Mouse (Mus musculus) MEL (cell line): ENCODE measurements around the gene Rundc1.

Experiments used
- NELFE ChIP-seq: IDR thresholded peaks from 2 replicates; pipeline ENCODE4 v1.6.1; 2011; ENCODE audit warnings: low read depth, low read length, improper control_type of control experiment
- POLR2A ChIP-seq, 2 experiments: IDR thresholded peaks; 2 replicates each; pipeline ENCODE4 v1.6.1; 2011 to 2012; ENCODE audit warnings: low read length in 2 of 2, mild to moderate bottlenecking in 2 of 2, control low read depth in 1 of 2, improper control_type of control experiment in 1 of 2, low read depth in 1 of 2, moderate library complexity in 1 of 2; ENCODE audit not compliant: control insufficient read depth in 1 of 2, insufficient read depth in 1 of 2, poor library complexity in 1 of 2

DNA sequence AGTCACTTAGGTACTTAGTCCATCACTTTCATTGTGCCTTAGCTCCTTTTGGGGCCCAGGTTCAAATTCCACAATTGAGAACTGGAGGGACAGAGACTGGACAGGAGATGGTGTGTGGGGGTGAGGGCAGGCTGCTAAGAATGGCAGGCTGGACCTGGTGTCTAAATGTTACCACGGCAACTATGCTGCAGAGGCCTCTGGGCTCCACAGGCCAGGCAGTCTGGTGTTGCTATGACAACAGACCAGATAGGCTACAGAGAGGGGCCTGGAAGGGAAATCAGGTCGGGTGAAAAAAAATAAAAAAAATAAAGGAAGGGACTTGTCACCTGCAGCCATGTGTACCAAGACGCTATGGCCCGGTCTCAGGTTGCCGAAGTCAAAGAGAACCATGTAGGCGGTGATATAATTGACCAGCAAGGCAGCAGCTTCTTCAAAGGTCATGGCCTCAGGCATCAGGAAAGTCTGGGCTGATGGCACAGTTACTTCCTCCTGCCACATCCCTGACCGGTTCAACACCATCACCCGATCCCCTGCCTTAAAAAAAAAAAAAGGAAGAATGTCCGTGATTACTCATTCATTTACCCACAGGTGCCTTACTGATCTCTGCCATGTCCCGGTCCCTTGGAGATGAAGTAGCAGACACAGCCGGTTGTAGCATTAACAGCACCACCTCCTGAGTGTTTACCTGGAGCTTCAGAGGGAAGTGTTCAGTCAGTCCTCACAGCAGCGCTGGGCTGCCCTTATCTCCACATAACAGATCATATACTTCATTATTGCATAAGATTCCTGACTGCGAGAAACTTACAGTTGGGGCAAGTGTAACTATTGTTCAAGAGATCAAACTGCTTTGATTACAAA, 37.9 kb downstream of the Rundc1 start:
- TF ChIP-seq NELFE (no peak; the same call in 1 of the 2 replicates), POLR2A (IDR thresholded peaks at IDR 0.05; ENCODE audit: control insufficient read depth in 1 of 2, insufficient read depth in 1 of 2, low read depth in 1 of 2, low read length in 2 of 2, poor library complexity in 1 of 2) (no peak; a peak in 1 of 4 replicates)
